Mouse (Mus musculus): ENCODE results near the gene Nfia.

Nfia gene

DNA sequence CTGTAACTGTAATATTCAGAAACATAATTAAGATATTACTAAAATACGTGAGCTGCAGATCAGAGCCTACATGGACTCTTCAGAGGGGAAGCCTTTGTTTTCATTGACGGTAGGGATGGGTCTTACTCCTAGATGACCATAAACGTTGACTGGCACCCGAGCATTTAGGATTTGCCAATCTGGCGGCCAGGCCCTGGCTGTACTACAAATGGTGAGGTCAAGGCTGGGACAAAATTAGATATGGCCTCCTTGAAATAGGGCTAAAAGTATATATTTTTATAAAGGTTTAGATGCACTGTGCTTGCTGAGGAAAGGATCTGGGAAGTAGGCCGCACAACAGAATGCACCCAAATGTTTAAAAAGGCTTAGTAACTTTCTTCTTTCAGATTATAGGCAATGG lies 10.0 kb downstream of the Nfia start:
- DNase-seq (ENCODE audit: low read depth, low spot score): no peak

- DNase-seq (ENCODE audit: low read depth, low spot score): no peak
Measured at GRCm38 (mm10) chr4:97783073-97783879, 10.7 kb downstream of the Nfia start.

- no peak for DNase-seq (ENCODE audit: low read depth, low spot score)
Measured at GRCm38 (mm10) chr4:97784236-97784635, 11.7 kb downstream of the Nfia start.

DNA sequence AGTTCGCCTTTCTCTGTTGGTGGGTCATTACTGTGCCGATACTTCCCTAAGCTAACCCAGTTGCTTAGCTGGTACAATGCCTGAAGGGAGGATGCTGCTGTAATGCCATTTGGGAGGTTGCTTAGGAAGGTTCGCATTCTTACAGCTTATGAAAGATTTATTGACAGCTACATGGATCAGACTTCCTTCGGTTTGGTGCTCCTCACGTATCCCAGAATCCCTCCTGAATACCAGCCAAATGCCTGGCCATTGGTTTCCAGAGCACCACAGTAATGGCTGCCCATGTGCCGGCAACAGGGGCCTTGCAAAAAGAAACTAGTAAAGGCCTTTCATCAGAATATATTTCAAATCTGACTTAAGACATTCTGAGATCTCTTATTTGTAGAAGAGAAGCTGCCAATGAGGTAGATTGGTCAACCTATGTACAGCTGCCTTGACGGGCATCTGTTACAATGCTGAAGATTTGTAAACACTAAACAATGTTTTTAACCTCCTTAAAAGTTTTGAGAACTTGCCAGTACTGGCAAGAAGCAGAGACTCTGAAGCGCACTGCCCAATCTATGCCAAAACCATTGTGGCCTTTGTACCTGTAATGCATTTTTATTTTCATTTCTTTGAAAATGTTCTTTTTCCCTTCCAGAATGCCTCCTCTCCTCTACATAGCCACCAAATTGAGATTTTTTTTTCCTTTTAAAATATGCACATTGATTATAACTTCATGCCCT lies 13.2 kb downstream of the Nfia start:
- DNase-seq (ENCODE audit: low read depth, low spot score): no peak

DNA sequence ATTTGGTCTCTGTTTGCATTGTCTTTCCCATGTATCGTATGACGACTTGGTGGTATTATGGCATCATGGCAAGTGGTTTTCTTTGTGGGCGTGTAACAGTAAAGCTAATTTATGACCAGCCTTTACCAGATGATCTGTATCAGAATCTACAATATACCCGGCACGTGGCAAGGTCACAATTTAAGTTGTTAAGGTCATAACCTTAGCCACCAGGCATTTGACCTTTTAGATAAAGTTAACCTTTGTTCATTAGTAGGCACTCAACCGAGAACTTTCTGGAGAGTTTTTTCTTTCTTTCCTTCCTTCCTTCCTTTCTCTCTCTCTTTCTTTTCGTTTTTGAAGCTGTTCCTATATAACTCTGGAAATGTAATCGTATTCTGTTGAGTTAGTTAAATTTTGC lies 14.0 kb downstream of the Nfia start:
- DNase-seq (ENCODE audit: low read depth, low spot score): no peak

DNA sequence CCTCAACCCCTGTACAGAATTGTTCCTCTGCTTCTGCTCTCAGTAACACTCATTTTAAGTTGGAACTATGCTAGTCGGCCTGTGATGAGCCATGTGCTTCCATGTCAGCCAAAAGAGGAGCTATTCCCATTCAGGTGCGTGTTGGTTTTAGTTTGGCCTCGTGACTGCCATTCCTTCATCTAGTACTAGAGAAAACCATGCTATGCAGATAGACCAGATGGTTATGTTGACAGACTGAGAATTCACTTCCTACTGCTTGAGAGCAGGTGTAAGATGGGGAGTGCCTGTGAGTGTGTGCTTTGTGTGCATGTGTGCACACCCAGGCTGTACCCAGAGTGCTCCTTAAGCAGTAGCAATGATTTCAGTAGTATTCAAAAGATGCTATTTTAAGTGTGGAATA lies 15.0 kb downstream of the Nfia start:
- DNase-seq (ENCODE audit: low read depth, low spot score): no peak

DNA sequence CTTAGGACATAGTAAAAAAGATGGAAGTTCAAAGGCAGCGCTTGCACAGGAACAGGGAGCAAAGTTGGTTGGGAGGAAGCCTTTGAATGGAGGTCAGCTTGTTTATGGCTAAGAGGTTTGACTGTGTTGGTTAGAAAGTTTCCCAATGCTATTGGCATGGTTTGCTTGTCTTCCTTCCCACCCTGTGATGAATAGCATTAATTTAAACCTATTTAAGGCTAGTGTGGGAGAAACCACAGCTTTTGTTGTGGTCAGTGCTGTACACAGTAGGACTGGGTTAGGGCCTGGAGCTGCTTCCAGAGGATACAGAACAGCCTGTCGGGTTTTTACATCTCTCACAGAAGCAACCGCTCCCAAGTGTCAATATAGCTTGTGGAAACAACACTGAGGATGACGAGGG lies 16.0 kb downstream of the Nfia start:
- DNase-seq (ENCODE audit: low read depth, low spot score): no peak

GRCm38 (mm10) chr4:97793931-97794330 lies 21.4 kb downstream of the Nfia start:
- no peak for DNase-seq (ENCODE audit: low read depth, low spot score)

DNA sequence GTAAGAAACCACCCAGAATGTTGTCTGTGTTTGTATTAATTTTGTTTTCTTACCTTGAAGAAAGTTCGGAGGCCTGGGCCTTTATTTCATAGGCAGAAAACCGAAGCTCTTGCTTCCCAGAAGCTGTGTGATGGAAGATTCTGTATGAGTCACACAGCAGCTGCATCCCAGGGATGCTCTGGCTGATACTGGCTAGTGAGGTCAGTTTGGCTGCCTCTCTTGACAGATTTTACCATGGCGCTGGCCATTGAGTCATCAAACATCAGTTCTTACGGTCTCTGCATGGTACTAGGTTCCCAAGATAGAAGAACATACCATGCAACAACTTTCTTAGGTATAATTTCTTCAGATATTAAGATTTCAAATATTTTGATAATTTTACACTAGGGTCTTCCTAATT lies 22.3 kb downstream of the Nfia start:
- DNase-seq (ENCODE audit: low read depth, low spot score): no peak

- no peak for DNase-seq (ENCODE audit: low read depth, low spot score)
Measured at GRCm38 (mm10) chr4:97795957-97796356, 23.4 kb downstream of the Nfia start.

DNA sequence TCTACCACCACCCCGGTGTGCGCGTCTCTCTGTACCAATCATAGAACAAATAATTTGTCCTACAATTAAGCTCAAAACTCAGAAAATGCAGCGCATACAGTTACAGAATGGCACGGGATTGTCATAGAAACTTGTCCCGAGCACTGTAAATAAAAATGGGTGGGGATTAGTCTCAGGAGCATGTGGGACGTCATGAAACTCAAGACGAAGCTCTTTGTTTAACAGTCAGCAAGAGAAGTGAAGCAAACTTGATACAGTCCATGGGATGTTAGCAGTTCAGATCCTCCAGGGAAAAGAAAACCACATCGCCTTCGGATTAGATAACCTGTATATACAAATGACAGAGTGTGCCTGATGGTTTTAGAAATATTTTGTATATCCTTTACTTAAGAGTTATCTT lies 24.0 kb downstream of the Nfia start:
- DNase-seq (ENCODE audit: low read depth, low spot score): no peak

GRCm38 (mm10) chr4:97803791-97804190 lies 31.3 kb downstream of the Nfia start:
- DNase-seq (ENCODE audit: low read depth, low spot score): no peak

DNA sequence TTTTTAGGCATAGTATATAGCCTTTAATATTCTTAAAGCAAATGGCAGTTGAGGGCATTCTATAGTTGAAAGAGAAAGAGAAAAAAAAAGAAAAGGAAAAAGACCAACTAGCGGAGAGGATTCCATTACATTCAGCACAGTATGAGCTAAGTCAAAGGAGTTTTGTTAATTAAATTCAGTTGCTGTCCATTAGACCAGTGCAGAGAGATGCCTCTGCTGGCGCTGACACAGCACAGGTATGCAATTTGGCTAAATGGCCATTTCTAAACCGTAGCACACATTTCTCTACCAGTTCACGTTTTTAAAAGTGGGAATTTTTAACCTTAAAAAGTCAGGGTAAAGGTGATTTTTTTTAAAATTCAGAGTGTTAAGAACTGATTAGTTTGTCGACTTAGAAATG lies 32.1 kb downstream of the Nfia start:
- no peak for DNase-seq (ENCODE audit: low read depth, low spot score)

GRCm38 (mm10) chr4:97805255-97805654 lies 32.7 kb downstream of the Nfia start:
- DNase-seq (ENCODE audit: low read depth, low spot score): no peak

DNA sequence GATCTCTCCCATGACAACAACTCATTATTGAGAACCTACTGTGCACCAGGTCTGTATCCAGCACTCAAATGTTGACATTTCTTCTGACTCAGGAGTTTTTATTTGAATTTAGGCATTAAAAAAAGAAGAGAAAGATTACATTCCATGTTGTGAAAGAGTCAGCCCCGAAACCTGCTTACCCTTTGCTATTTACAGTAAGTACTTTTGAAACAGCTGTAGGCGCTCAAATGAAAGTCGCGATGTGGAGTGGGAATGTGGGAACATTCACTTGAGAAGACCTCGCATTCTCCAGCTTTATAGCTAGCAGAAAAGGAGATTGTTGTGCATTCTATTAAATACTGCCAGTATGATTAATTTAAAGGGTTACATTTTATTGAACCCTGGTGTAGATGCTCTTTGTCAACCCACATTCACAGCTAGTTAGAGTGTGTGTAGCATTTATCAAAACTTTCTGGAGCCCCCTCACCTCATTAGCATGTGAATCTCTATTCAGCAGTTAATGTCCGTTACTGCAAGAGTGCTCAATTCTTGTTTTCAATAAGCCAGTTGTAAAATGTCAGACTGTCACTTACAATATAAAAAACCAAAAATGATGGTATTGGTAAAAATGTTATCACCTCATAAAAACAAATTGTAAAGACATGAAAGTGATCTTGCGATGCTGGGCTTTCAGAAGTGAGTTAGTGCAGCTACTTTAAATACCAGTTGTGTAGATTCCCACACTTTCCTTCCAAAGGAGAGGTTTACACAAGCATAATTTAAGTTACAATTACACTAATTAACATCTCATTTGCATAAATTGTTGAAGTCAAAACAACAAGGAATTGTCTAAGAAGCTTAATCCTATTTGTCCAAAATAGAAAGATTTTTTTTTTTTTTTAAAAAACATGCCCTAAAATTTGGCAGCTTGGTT lies 33.6 kb downstream of the Nfia start:
- peak; percentile 26 for DNase-seq (ENCODE audit: low read depth, low spot score)

DNA sequence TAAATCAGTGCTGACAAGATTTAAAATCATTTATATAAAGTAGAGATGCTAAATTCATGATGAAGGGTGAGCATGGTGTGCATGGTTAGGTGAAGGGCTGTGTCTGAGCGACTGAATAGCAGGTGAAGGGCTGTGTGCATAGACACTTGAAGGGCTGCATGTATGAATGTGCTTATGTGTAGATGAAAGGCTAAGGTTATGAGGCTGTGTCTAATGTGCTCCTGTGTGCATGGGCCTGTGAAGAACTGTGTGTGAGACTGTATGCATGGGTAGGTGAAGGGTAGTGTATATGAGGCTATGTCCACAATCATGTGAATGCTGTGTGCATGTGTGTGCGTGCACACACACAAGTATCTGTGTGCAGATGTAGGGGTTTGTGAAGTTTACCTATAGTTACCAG lies 34.4 kb downstream of the Nfia start:
- no peak for DNase-seq (ENCODE audit: low read depth, low spot score)

DNA sequence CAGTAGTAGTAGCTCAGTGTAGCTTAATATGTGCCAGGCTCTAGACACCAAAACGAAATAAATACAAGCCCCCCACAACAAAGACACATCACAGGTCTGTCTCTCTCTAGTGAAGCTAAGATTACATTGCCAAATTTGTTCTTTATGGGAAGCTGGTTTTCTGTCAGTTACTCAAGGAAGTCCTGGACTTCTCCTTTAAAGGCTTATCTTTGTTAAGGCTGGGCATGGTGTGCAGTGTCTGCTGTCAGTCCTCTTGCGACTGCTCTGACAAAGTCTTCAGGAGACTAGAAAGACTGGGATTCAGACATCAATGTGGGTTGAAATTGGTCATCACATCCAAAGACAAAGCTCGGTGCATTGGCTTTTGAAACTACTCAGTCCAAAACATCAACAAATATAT lies 36.4 kb downstream of the Nfia start:
- no peak for DNase-seq (ENCODE audit: low read depth, low spot score)

DNA sequence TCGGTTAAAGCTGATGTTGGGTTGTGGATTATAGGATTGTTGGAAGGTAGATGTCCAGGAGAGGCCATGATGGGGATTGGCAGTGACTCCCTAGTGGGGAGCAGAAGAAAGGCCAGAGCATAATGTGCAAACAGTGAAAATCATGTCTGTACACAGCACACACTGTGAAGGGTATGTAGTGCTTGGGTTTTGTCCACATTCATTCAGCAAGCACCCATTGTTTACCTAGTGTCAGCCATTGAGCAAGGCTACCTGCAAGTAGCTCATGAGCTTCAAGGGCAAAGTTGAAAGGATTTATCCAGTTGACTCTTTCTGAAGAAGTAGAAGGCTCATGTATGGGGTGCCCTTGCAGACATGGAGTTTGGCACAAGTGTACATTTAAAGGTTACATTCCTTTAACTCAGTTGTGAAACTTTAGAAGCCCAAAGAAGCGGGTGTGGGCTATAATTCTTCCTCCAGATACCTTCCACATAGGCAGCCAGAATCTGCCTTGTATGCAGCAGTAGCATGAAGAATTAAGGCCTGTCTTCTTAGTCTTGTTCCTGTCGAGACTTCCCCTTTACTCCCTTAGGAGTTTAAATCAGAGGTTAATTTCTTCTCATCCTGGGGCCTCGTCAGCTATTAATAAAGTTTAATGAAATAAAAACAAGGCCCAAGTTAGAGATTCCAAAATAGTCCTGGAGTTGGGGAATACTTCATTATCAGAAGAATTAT lies 37.2 kb downstream of the Nfia start:
- DNase-seq (ENCODE audit: low read depth, low spot score): no peak

- no peak for DNase-seq (ENCODE audit: low read depth, low spot score)
Measured at GRCm38 (mm10) chr4:97810348-97810939, 37.9 kb downstream of the Nfia start.

GRCm38 (mm10) chr4:97813035-97813434 lies 40.5 kb downstream of the Nfia start:
- no peak for DNase-seq (ENCODE audit: low read depth, low spot score)

DNA sequence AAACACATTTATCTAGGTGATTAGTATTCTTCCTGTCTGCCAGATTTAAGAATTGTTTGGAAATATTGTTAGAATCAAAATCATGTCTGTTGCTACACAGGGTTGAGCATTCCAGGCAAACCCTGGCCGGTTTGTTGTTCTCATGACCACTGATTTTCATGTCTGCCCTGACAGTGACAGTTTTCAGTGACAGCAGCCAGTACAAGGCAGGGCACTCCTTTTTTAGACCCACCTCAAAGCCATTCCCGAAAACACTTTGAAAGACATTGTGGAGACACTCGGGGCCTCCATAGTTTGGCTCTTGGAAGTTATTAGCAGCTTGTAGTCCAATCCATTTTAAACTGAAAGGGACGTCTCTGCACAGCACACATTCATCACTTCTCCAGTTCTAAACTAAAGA lies 41.5 kb downstream of the Nfia start:
- no peak for DNase-seq (ENCODE audit: low read depth, low spot score)

Data from mesoderm, embryonic 11.5 days (tissue).